Mouse (Mus musculus) kidney, adult 2 months (tissue): ENCODE results near the gene Atp6v0e.

Experiments used
- CTCF ChIP-seq: fragments of 200-500 bp; conservative IDR thresholded peaks from 2 replicates; pipeline ENCODE4 v1.5.1; 2011; ENCODE audit warnings: low read depth, mild to moderate bottlenecking, control low read depth, low read length, moderate library complexity, mixed read lengths; ENCODE audit not compliant: insufficient read depth, insufficient read length
- POLR2A ChIP-seq: fragments of 200-500 bp; IDR thresholded peaks from one replicate; pipeline ENCODE4 v1.6.1; 2011; ENCODE audit warnings: low read depth, low read length, control low read depth

- no peak for TF ChIP-seq CTCF
- no peak for TF ChIP-seq POLR2A
Observed at GRCm38 (mm10) chr17:26742581-26742980, 79.5 kb downstream of the Atp6v0e start.
